Mouse (Mus musculus): ENCODE data around the gene Slc8a1.

Gene Slc8a1

GRCm38 (mm10) chr17:81599072-81599471 is 139.1 kb downstream of the Slc8a1 start:
- POLR2A ChIA-PET, result no interaction called here
- CTCF ChIA-PET, result no interaction called here

DNA sequence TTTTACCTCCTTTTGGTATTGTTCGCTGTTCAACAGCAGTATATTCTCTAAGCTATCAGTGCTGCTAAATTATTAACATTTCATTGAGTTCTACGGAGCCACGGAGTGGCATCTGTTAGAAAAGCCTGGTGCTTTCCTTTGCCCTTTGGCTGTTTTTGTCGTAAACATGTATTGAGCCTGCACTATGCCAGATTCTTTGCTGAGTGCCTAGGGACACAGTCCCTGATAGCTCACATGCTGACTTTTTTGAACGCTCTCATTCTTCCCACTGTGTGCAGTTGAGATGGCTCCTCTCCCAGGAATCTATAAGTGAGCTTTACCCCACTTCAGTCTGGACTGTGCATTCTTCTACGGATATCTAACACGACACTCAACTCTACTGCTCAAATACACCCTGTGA is 148.4 kb downstream of the Slc8a1 start:
- POLR2A ChIA-PET, result no interaction called here

GRCm38 (mm10) chr17:81586759-81587158 is 151.4 kb downstream of the Slc8a1 start:
- CTCF ChIA-PET, result no interaction called here
- POLR2A ChIA-PET, result interaction anchor here in 1 of 4 experiments (0.7 kb wide), 1 partner anchor 397 kb away, joined by 3 read pairs; no protein-coding TSS in a partner anchor

More for the DNA sequence above, 148.4 kb downstream of the Slc8a1 start:
- CTCF ChIA-PET, result no interaction called here

DNA sequence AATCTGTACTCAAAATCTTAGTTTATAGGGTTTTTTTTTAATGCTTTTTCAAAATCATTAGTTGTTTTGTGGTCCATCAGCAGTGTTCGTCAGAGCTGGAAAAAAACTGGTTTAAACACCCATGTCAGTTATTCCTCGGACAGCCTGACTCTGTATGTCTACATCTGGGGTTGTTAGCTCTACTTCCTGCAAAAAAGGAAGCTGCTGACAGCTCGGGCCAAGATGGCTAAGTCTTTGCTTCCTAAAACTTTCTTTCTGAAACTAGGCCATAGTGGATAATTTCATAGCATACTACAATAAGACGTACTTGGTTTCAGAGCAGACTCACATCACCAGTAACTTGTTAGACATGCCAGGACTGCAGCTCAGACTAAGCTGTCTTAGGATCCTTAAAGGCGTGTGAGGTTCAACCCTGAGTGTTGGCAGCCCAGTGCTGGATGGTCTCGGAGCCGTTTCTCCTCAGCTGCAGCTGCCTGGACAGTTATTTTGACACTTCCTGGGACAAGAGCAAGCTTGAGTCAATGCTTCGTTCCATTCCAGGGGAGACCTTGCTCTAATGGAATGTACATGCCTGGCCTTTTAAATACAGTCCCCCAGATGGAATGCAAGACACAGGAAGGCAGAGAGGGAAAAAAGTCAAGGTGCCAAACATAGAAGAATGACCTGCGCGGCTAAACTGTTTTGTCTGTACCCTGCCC is 158.3 kb downstream of the Slc8a1 start:
- ChIA-PET POLR2A (no interaction called here), CTCF (no interaction called here)

DNA sequence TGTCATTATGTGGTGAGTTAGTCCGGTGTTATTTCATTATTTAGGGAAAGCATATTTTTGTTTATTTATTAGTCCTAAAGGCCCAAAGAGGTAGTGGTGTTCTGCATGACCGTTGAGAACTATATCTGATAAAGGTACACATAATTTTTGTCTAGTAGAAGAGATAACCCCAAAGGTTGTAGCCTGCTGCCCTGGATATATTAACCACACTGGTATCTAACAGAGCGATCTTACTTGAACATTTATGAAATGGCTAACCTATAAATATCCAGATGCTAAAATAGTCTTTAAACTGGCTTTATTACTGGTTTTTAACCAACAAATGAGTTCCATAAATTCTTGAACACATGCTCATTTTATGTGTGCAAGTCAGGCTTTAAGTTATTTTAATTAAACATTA is 161.3 kb downstream of the Slc8a1 start:
- POLR2A ChIA-PET, result no interaction called here
- CTCF ChIA-PET, result interaction anchor here in 1 of 4 experiments (0.6 kb wide), 1 partner anchor 271 kb away, joined by 3 read pairs; no protein-coding TSS in a partner anchor

GRCm38 (mm10) chr17:81565634-81566372 is 172.4 kb downstream of the Slc8a1 start:
- POLR2A ChIA-PET, result no interaction called here
- CTCF ChIA-PET, result no interaction called here

- CTCF ChIA-PET, result interaction anchor here in 1 of 4 experiments (0.6 kb wide), 1 partner anchor 1273 kb away, joined by 3 read pairs; no protein-coding TSS in a partner anchor
- POLR2A ChIA-PET, result interaction anchor here in 1 of 4 experiments (0.6 kb wide), 1 partner anchor 313 kb away, joined by 4 read pairs; no protein-coding TSS in a partner anchor
These were observed 184.0 kb downstream of the Slc8a1 start for GRCm38 (mm10) chr17:81554052-81554734.

GRCm38 (mm10) chr17:81551856-81552635 is 186.1 kb downstream of the Slc8a1 start:
- CTCF ChIA-PET, result no interaction called here

DNA sequence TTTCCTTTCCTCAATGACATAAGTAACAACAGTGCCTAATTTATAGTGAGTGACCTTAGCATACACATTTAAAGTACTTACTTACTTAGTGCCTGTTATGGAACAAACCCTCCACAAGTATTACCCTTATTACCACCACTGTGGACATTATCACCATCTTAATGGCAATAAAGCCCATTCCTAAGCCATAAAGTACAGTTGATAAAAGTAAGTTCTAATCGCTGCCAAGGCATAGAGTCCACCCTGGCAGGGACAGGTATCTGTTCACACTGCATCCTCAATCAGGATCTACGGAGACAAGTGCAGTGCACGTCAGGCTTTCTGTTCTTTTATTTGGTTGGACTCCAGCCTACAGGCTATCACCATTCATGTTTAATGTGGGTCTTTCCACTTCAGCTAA is 187.3 kb downstream of the Slc8a1 start:
- ChIA-PET CTCF (no interaction called here), POLR2A (no interaction called here)

More at GRCm38 (mm10) chr17:81551856-81552635, 186.1 kb downstream of the Slc8a1 start:
- POLR2A ChIA-PET, result interaction anchor here in 1 of 4 experiments (0.5 kb wide), 1 partner anchor 73 kb away, joined by 5 read pairs; no protein-coding TSS in a partner anchor

DNA sequence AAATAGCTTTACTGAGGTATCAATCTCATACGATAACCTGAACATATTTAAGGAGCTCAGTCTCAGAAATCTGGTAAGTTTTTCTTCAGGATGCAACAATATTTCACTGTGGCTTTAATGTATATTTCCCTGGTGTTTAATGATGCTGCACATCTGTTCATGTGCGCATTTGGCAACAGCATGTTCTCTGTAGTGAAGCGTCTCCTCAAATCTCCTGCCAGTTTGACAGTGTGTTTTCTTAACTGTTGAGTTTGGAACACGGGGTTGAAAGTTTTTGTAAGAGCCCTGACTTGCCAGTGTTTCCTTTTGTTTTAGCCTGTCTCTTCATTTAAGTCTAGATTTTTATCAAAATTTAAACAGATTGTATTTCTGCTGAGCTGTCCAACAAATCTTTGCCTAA is 190.2 kb downstream of the Slc8a1 start:
- CTCF ChIA-PET, result no interaction called here
- POLR2A ChIA-PET, result no interaction called here

DNA sequence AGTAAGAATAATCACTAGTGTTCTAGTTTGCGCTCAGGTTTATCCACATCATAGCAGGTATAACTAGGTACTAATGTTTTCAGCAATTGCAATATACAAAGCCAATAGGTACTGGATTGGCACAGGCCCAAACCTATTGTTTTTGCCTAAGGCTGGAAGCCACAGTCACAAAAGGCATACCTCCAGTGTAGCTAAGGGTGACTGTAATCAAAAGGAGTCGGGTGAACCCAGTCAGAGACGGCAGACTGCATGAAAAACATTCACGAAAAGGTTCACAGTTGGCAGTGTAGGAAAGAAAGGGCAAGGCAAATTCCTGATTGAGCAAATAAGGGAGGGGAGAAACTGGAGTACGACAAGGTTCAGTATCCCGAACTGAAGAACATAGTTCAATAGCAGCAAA is 191.7 kb downstream of the Slc8a1 start:
- CTCF ChIA-PET, result no interaction called here
- POLR2A ChIA-PET, result no interaction called here

GRCm38 (mm10) chr17:81546012-81546411 is 192.2 kb downstream of the Slc8a1 start:
- POLR2A ChIA-PET, result no interaction called here
- CTCF ChIA-PET, result no interaction called here

- POLR2A ChIA-PET, result interaction anchor here in 1 of 4 experiments (0.9 kb wide), 1 partner anchor 211 kb away, joined by 3 read pairs; no protein-coding TSS in a partner anchor
These were observed 193.3 kb downstream of the Slc8a1 start for GRCm38 (mm10) chr17:81544926-81545325.

GRCm38 (mm10) chr17:81542313-81543185 is 195.6 kb downstream of the Slc8a1 start:
- ChIA-PET CTCF (no interaction called here), POLR2A (no interaction called here)

More at GRCm38 (mm10) chr17:81544926-81545325, 193.3 kb downstream of the Slc8a1 start:
- CTCF ChIA-PET, result no interaction called here

DNA sequence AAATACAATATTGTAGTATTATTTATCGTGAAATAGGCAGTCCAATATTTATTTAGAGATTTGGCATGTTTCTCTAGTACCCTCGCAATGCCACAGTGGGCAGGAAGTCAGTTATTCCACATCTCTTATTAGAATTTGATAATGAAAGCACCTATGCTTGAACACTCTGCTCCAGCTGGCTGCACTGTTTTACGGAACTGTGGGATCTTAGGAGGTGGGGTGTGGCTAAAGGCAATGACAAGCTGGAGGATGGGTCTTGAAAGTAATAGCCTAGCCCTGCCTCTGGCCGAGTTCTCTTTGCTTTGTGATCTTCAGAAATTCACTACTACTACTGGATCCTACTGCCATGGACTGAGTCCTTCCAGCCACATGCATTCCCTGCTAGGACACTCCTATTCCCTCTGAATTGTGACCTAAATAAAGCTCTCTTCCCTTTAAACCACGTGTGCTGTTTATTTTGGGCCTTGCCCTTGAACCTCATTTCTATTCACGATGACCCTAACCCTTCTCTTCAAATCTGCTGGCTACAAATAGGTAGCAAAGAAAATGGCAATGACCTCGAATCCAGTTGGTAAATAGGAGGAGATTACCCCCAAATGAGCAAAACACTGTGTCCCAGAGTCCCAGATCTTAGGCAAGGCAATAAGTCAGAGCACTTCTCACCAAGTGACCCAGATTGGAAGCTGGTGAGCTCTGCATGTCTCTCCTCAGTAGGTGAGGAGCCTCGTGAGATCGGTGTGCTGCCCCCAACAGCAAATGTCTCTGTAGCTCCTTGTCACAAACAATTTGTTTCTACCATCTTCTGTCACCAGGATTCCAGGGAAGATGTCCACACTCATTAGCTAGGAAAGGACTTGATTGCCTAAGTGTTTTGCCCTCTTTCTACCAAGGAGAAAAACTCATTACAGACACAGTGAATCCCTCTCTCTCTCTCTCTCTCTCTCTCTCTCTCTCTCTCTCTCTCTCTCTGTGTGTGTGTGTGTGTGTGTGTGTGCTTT is 199.7 kb downstream of the Slc8a1 start:
- POLR2A ChIA-PET, result interaction anchor here in 1 of 4 experiments (0.7 kb wide), 1 partner anchor 1646 kb away, joined by 3 read pairs; no protein-coding TSS in a partner anchor
- CTCF ChIA-PET, result no interaction called here

- CTCF ChIA-PET, result no interaction called here
These were observed 202.1 kb downstream of the Slc8a1 start for GRCm38 (mm10) chr17:81536093-81536492.

DNA sequence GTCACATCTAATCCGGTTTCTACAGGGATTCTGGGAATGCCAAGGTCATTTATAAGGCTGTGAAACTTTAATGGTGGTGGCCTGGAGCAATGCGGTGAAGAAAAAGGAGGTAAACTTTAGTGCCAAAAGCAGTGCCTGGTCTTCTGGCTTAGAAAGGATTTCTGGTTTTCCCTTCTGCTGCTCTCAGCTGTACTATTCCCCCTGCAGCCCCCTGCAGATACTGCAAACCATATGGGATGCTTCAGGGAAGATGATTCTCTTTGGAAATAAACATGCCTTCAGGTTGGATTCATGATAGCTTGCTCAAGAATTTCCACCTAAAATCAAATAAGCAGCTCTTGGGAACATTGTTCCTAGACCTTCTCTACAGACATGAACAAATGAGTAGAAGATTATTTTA is 208.3 kb downstream of the Slc8a1 start:
- CTCF ChIA-PET, result no interaction called here
- POLR2A ChIA-PET, result no interaction called here

More at GRCm38 (mm10) chr17:81536093-81536492, 202.1 kb downstream of the Slc8a1 start:
- POLR2A ChIA-PET, result no interaction called here

Data from embryonic stem cell, embryonic (primary cell).